In the genomic region with DNA sequence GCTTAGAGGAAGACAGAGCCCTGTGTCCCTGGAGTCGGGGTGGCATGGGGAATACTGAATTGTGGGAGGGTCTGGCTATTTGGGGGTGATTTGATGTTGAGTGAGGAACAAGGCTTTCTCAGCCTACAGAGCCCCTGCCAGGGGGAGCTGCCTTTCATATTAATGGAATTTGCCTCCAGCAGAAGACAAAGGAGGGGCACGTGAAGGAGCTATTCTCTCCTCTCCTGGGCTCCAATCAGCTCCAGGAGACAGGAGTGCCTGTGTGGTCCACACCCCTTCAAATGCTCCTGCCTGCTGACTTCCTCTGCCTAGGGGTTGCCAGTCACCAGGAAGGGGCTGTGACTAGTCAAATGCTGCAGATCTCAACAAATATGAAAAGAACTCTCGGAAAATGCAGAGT, we compare ENCODE assay signal across 8 mouse cellular contexts.
A peak's percentile ranks its signal among the peaks of the same experiment; 100 is the strongest.
DNase-seq lines count a peak whose midpoint lies in the region; ATAC-seq lines count a peak whose summit lies in the region.

No protein-coding gene starts in this region.

- peak; percentile 3 for DNase-seq in adrenal gland, postnatal 10 days
- no peak for DNase-seq in adrenal gland, postnatal 25 days
- DNase-seq in embryo, embryonic 11.5 days (ENCODE audit: low read depth, low spot score) = peak; percentile 9
- peak; percentile 50 for DNase-seq in hindbrain, embryonic 11.5 days (ENCODE audit: low spot score)
- no peak for DNase-seq in Muller cell, postnatal 12 days (ENCODE audit: inconsistent ontology term)
- DNase-seq in ovary, postnatal 10 days (ENCODE audit: low spot score) = no peak

- H3K27me3 ChIP-seq in hindbrain, embryonic 11.5 days (ENCODE audit: control insufficient read depth, insufficient read depth, low read length) = no peaks in the 10 kb centered on the region
- 0 out of 2 replicates have a peak, but pooled peaks cover 9% of the 10 kb centered on the region for H3K27me3 ChIP-seq in midbrain, embryonic 12.5 days

- H3K4me3 ChIP-seq in hindbrain, embryonic 11.5 days (ENCODE audit: low read depth, low read length) = peak overlapping the region; percentile 21
- peak overlapping the region; percentile 23; the same call in 1 of the 2 replicates for H3K4me3 ChIP-seq in midbrain, embryonic 12.5 days

- H3K4me2 ChIP-seq in hindbrain, embryonic 11.5 days (replicated peaks; ENCODE audit: low read depth, low read length) = peak overlapping the region; percentile 45
- H3K4me2 ChIP-seq in midbrain, embryonic 12.5 days (replicated peaks) = peak overlapping the region; percentile 49

- H3K27ac ChIP-seq in hindbrain, embryonic 11.5 days (ENCODE audit: low read depth, low read length) = no peak overlapping the region
- H3K27ac ChIP-seq in midbrain, embryonic 12.5 days (replicated peaks) = peak overlapping the region; percentile 11; the same call in 1 of the 2 replicates

- H3K9ac ChIP-seq in hindbrain, embryonic 11.5 days (ENCODE audit: low read depth, low read length) = peak overlapping the region; percentile 35; the same call in 1 of the 2 replicates
- no peak overlapping the region for H3K9ac ChIP-seq in midbrain, embryonic 12.5 days (replicated peaks)

- H3K36me3 ChIP-seq in hindbrain, embryonic 11.5 days (ENCODE audit: control insufficient read depth, insufficient read depth, low read length) = no peaks in the 10 kb centered on the region
- H3K36me3 ChIP-seq in midbrain, embryonic 12.5 days = no peaks in the 10 kb centered on the region

- H3K4me1 ChIP-seq in hindbrain, embryonic 11.5 days (replicated peaks; ENCODE audit: control insufficient read depth, insufficient read depth, low read length) = peaks cover 5% of the 10 kb centered on the region; the same call in 1 of the 2 replicates
- H3K4me1 ChIP-seq in midbrain, embryonic 12.5 days = peaks cover 32% of the 10 kb centered on the region

- WGBS in hindbrain, embryonic 11.5 days = 3% methylated on average over 3 of the region's 3 CpGs
- 4% methylated on average over 3 of the region's 3 CpGs for WGBS in midbrain, embryonic 12.5 days

- peak; percentile 90 for ATAC-seq in hindbrain, embryonic 11.5 days (ENCODE audit: low FRiP score)
- peak; percentile 90 for ATAC-seq in midbrain, embryonic 12.5 days (ENCODE audit: low FRiP score, low read depth)
- ATAC-seq in granulocyte monocyte progenitor cell, adult 5-6 weeks (replicated peaks; ENCODE audit: poor library complexity, severe bottlenecking) = no peak

- H3K9me3 ChIP-seq in hindbrain, embryonic 11.5 days (ENCODE audit: control insufficient read depth, low read length) = no peaks in the 10 kb centered on the region
- no peaks in the 10 kb centered on the region for H3K9me3 ChIP-seq in midbrain, embryonic 12.5 days

Comparison
In these comparisons a context has a peak if more than half of its experiments do, and no peak if none do; other contexts are left out.
1. DNase-seq: peak in adrenal gland, postnatal 10 days (single experiment), embryo, embryonic 11.5 days (single experiment) and hindbrain, embryonic 11.5 days (single experiment); none in adrenal gland, postnatal 25 days (single experiment), Muller cell, postnatal 12 days (single experiment) and ovary, postnatal 10 days (single experiment).